Mouse (Mus musculus) retina, postnatal 7 days (tissue): ENCODE data around the gene Irak1.

ENCODE experiments used
- DNase-seq: peaks from one replicate; pipeline ENCODE4 v3.0.0-alpha.2; 2012; ENCODE audit warnings: low read depth, low spot score

Irak1 gene

GRCm38 (mm10) chrX:73966248-73967176 lies 57.2 kb downstream of the Irak1 start, which contains the start of gene Hcfc1:
Hcfc1 (minus strand) TSS chrX:73966357.
- peak; percentile 80 for DNase-seq

- DNase-seq = no peak
Observed at GRCm38 (mm10) chrX:73965307-73965706, 58.4 kb downstream of the Irak1 start.

GRCm38 (mm10) chrX:73964363-73964762 lies 59.4 kb downstream of the Irak1 start:
- DNase-seq = no peak
